Mouse (Mus musculus) hindbrain, postnatal 0 days (tissue): ENCODE data around the gene Traip. TPM values are rescaled to one million over a fixed set of nuclear protein-coding genes. Genes with fewer than 3 reads are reported as not detected.
"Not testable (repeated sequence)": the region's sequence is repeated elsewhere in the genome, so short reads cannot be mapped to it uniquely, and the experiment has no call there.

ENCODE experiments used
- ATAC-seq: fragments of 200-750 bp; cut with Nextera tagmentation; 2 replicates; pipeline ENCODE4 v1.8.0; 2017; ENCODE audit warnings: mild to moderate bottlenecking, moderate TSS enrichment, moderate library complexity
- DNase-seq: peaks from one replicate; pipeline ENCODE4 v3.0.0-alpha.2; 2015; ENCODE audit warnings: low spot score
- H3K27ac ChIP-seq: fragments of 300-500 bp; sonication (generic); 2 replicates; pipeline ENCODE4 v1.5.1; 2014; ENCODE audit warnings: mild to moderate bottlenecking
- H3K27me3 ChIP-seq: fragments of 300-500 bp; sonication (generic); 2 replicates; pipeline ENCODE4 v1.6.1; 2014; ENCODE audit warnings: low read length, mixed read lengths; ENCODE audit not compliant: insufficient read depth
- H3K36me3 ChIP-seq: fragments of 300-500 bp; sonication (generic); 2 replicates; pipeline ENCODE4 v1.6.1; 2014; ENCODE audit warnings: low read length, mixed read lengths; ENCODE audit not compliant: insufficient read depth
- H3K4me1 ChIP-seq: fragments of 300-500 bp; sonication (generic); 2 replicates; pipeline ENCODE4 v1.6.1; 2014; ENCODE audit warnings: antibody characterized with exemption, low read length, mixed read lengths; ENCODE audit not compliant: insufficient read depth
- H3K4me2 ChIP-seq: fragments of 300-500 bp; sonication (generic); 2 replicates; pipeline ENCODE4 v1.6.1; 2014; ENCODE audit warnings: low read depth, mild to moderate bottlenecking, low read length, moderate library complexity, mixed read lengths
- H3K4me3 ChIP-seq: fragments of 300-500 bp; sonication (generic); 2 replicates; pipeline ENCODE4 v1.5.1; 2014; ENCODE audit warnings: low read length
- H3K9ac ChIP-seq: fragments of 300-500 bp; sonication (generic); replicated peaks from 2 replicates; pipeline ENCODE4 v1.6.1; 2014; ENCODE audit warnings: mild to moderate bottlenecking, low read length, moderate library complexity, mixed read lengths
- H3K9me3 ChIP-seq: fragments of 300-500 bp; sonication (generic); 2 replicates; pipeline ENCODE4 v1.6.1; 2016; ENCODE audit warnings: low read length, mixed read lengths
- CTCF ChIP-seq: IDR thresholded peaks from 2 replicates; pipeline ENCODE4 v1.5.1; 2016; ENCODE audit warnings: antibody characterized with exemption, control low read depth, low read depth
- WGBS: fragments of 180-500 bp; shearing (Covaris S2); extraction: QIAGEN DNeasy Blood & Tissue Kit; methylation state at CpG from one replicate; pipeline ENCODE4 v1.1.7; 2014; 5-methylcytosine and 5-hydroxymethylcytosine counted together
- polyA plus RNA-seq: library from polyadenylated mRNA; unstranded; fragments of >200 nt; fragmentation: Nextera tagmentation; extraction: Ambion mirVana; gene quantifications from 2 replicates; pipeline ENCODE4 v1.2.1, GENCODE M21; 2015
- total RNA-seq: library from RNA; depleted of rRNA; stranded (reverse); fragments of >200 nt; gene quantifications from 2 replicates; pipeline ENCODE4 v1.2.3, GENCODE M21; 2014; rRNA removed

Traip gene
- total and polyA plus RNA-seq, 2 experiments from 2014 or later, result 8.4 to 9.2 TPM

DNA sequence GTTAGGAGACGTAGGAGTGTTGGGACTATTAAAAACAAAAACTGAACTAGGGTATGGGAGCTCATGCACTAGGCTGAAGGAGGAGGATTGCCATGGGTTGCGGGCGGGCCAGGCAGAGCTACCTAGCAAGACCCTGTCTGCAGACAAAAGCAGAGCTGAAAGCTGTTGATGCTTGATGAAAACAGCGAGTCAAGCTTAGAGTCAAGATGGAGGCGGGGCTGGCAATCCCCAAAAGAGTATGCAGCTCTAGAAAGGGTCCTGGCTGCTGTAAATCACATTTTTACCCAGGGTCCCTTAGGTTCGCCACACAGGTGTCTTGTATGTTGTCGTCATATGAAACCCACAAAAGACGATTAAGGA, 53.6 kb downstream of the Traip start:
- Histone ChIP-seq H3K36me3 (no peaks in the 10 kb centered on the region), H3K4me1 (peaks cover 21% of the 10 kb centered on the region), H3K9ac (peak overlapping the region; percentile 97), H3K27me3 (no peaks in the 10 kb centered on the region), H3K4me3 (peak overlapping the region; percentile 98), H3K9me3 (no peaks in the 10 kb centered on the region), H3K4me2 (peak overlapping the region; percentile 92), H3K27ac (peak overlapping the region; percentile 99)
- 7% methylated on average over 8 of the region's 8 CpGs for WGBS
- no peak for ATAC-seq
- TF ChIP-seq CTCF, result no peak
- peak; percentile 53 for DNase-seq

DNA sequence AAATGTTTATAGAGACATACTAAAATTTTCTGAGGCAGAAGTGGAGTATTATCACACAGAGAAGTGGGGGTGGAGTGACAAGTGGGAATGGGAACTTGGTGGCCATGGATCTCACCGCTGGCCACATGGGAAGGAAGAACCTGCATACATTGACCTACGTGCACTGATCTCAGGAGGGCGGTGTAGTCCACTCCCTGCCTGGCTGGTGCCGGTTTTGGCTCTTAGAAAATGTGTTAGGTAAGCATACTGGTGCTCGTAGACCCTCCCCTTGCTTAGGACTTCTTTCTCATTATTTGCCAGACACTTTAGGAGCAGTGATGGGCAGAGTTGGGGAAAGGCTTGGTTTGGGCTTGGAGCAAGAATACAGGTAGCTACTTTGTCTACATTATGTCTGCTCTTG, 58.1 kb downstream of the Traip start:
- no peak overlapping the region for H3K4me3 ChIP-seq
- DNase-seq, result no peak
- H3K27ac ChIP-seq, result no peak overlapping the region
- 86% methylated on average over 5 of the region's 5 CpGs for WGBS
- no peaks in the 10 kb centered on the region for H3K9me3 ChIP-seq
- peaks cover 21% of the 10 kb centered on the region for H3K4me1 ChIP-seq
- no peaks in the 10 kb centered on the region for H3K36me3 ChIP-seq
- H3K27me3 ChIP-seq, result no peaks in the 10 kb centered on the region
- TF ChIP-seq CTCF, result no peak
- H3K4me2 ChIP-seq, result no peak overlapping the region
- no peak for ATAC-seq
- no peak overlapping the region for H3K9ac ChIP-seq

DNA sequence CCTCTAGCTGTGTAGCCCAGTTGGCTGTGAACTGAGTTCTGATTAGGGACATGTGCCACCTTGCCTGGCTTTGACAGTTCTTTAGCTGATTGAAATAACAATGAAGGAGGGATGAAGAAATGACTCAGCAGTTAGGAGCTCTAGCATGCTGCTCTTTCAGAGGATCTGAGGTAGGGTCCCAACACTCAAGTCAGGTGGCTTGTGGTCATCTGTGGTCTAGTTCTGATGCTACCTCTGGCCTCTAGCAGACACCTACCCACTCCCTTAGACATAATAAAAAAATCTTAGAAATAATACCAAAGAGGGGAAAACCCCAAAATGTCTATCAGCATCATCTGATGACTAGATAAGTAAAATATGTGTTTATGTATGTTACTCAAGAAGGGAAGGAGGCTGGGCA, 60.4 kb downstream of the Traip start:
- H3K9ac ChIP-seq, result no peak overlapping the region
- no peak overlapping the region for H3K4me2 ChIP-seq
- no peak for ATAC-seq
- no peak overlapping the region for H3K27ac ChIP-seq
- no peak overlapping the region for H3K4me3 ChIP-seq
- no peaks in the 10 kb centered on the region for H3K27me3 ChIP-seq
- H3K9me3 ChIP-seq, result no peaks in the 10 kb centered on the region
- no peak for TF ChIP-seq CTCF
- peaks cover 3% of the 10 kb centered on the region; the same call in 1 of the 2 replicates for H3K4me1 ChIP-seq
- no peak for DNase-seq
- no peaks in the 10 kb centered on the region for H3K36me3 ChIP-seq

DNA sequence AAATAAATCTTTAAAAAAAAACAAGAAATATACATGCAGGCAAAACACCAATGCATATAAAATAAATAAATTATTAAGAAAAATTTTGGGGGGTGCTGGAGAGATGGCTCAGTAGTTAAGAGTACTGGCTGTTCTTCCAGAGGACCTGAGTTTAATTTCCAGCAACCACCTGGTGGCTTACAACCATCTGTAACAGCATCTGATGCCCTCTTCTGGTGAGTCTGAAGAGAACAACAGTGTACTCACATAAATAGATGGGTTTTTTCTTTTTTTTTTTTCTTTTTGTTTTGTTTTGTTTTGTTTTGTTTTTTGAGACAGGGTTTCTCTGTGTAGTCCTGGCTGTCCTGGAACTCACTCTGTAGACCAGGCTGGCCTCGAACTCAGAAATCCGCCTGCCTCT, 63.6 kb downstream of the Traip start:
- TF ChIP-seq CTCF, result peak; percentile 18
- H3K4me3 ChIP-seq, H3K27me3 ChIP-seq, H3K4me1 ChIP-seq, ATAC-seq, H3K9me3 ChIP-seq, DNase-seq, H3K9ac ChIP-seq, H3K27ac ChIP-seq, H3K36me3 ChIP-seq, H3K4me2 ChIP-seq: not testable (repeated sequence)
- 98% methylated on average over 2 of the region's 2 CpGs for WGBS

DNA sequence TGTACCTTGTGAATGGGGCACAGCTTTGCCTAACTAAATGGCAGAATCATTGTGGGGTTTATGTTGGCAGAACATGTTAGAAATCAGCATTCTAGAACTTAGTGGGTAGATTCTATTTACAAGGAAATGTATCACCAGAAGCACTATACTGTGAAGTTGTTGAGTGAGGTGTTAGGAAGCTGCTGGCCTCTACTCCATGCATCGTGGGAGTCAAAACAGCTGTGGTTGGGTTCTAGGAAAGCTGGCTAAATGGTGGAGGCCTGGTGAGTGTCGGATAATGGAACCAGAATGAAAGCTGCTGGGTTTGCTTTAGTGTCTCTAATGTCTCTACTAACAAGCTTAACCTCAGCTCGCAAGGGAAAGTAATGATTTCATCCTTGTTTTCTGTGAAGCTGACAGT, 67.2 kb downstream of the Traip start:
- no peaks in the 10 kb centered on the region for H3K9me3 ChIP-seq
- H3K4me1 ChIP-seq, result no peaks in the 10 kb centered on the region
- no peak overlapping the region for H3K9ac ChIP-seq
- no peaks in the 10 kb centered on the region for H3K36me3 ChIP-seq
- WGBS, result 78% methylated on average over 3 of the region's 3 CpGs
- no peak overlapping the region for H3K4me3 ChIP-seq
- no peak overlapping the region for H3K27ac ChIP-seq
- no peak overlapping the region for H3K4me2 ChIP-seq
- DNase-seq (no peak), ATAC-seq (no peak)
- no peaks in the 10 kb centered on the region for H3K27me3 ChIP-seq
- TF ChIP-seq CTCF, result no peak

DNA sequence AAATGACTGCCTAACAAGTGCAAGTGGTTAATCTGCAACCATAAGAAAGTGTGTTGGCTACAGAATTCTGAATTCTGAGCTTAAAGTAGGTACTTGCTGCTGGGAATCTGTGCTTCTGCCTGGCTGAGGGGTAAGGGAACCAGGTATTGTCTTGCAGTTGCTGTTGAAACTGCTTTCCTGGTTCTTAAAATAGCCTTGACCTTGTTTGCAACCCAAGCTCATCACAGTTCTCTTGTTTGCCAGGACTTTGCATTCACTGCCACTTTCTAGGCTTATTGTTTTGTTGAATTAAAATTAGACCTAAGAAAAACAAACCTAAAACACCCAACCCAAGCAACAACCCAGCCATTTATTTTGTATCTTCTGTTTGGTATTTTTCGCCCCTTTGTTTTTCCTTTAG, 70.8 kb downstream of the Traip start:
- no peak overlapping the region for H3K27ac ChIP-seq
- H3K9me3 ChIP-seq, result no peaks in the 10 kb centered on the region
- H3K4me2 ChIP-seq, result no peak overlapping the region
- no peak overlapping the region for H3K4me3 ChIP-seq
- no peak for TF ChIP-seq CTCF
- DNase-seq, result no peak
- no peaks in the 10 kb centered on the region for H3K27me3 ChIP-seq
- no peak for ATAC-seq
- no peaks in the 10 kb centered on the region for H3K4me1 ChIP-seq
- peaks cover 10% of the 10 kb centered on the region for H3K36me3 ChIP-seq
- 88% methylated on average over 1 of the region's 1 CpGs for WGBS
- no peak overlapping the region for H3K9ac ChIP-seq

Other genes starting within 250 kb of the Traip start
- gene Sema3f, start 239.7 kb upstream of the Traip start, total RNA-seq, result 65.4 and 81.3 TPM in 2 replicates
- gene Sema3f, start 239.7 kb upstream of the Traip start, polyA plus RNA-seq, result 7.5 and 8.7 TPM in 2 replicates
- 85.5 and 149 TPM in 2 replicates for gene Rbm5, start 179.1 kb upstream of the Traip start, total RNA-seq
- 142 and 148 TPM in 2 replicates for gene Rbm5, start 179.1 kb upstream of the Traip start, polyA plus RNA-seq
- 58.4 and 62.3 TPM in 2 replicates for gene Rbm6, start 76.9 kb upstream of the Traip start, total RNA-seq
- 55.0 and 57.2 TPM in 2 replicates for gene Rbm6, start 76.9 kb upstream of the Traip start, polyA plus RNA-seq
- gene Mon1a, start 62.0 kb upstream of the Traip start, total RNA-seq, result 21.9 and 28.2 TPM in 2 replicates
- gene Mon1a, start 62.0 kb upstream of the Traip start, polyA plus RNA-seq, result 13.2 and 13.8 TPM in 2 replicates
- gene Mst1r, start 43.3 kb upstream of the Traip start, total RNA-seq, result 0.61 and 2.7 TPM in 2 replicates
- gene Mst1r, start 43.3 kb upstream of the Traip start, polyA plus RNA-seq, result 0.68 and 0.69 TPM in 2 replicates
- gene Actl11, start 21.7 kb upstream of the Traip start, total RNA-seq, result not detected in 2 replicates
- not detected in 2 replicates for gene Actl11, start 21.7 kb upstream of the Traip start, polyA plus RNA-seq
- 80.1 and 87.4 TPM in 2 replicates for gene Camkv, start 14.5 kb upstream of the Traip start, total RNA-seq
- gene Camkv, start 14.5 kb upstream of the Traip start, polyA plus RNA-seq, result 59.1 and 61.5 TPM in 2 replicates
- gene Uba7, start 25.4 kb downstream of the Traip start, total RNA-seq, result 6.0 and 12.8 TPM in 2 replicates
- 6.2 and 7.4 TPM in 2 replicates for gene Uba7, start 25.4 kb downstream of the Traip start, polyA plus RNA-seq
- 0.18 and 0.78 TPM in 2 replicates for gene Gm20661, start 32.9 kb downstream of the Traip start, total RNA-seq
- gene Gm20661, start 32.9 kb downstream of the Traip start, polyA plus RNA-seq, result 0.54 TPM in 1 of 2 replicates, not detected in the other
- 5.5 and 7.3 TPM in 2 replicates for gene Inka1, start 35.7 kb downstream of the Traip start, total RNA-seq
- 16.6 and 18.0 TPM in 2 replicates for gene Inka1, start 35.7 kb downstream of the Traip start, polyA plus RNA-seq
- 1.2 and 1.5 TPM in 2 replicates for gene Cdhr4, start 42.4 kb downstream of the Traip start, total RNA-seq
- gene Cdhr4, start 42.4 kb downstream of the Traip start, polyA plus RNA-seq, result 0.45 and 0.91 TPM in 2 replicates
- 3.3 TPM in 1 of 2 replicates, not detected in the other for gene Gm20662, start 46.2 kb downstream of the Traip start, total RNA-seq
- gene Gm20662, start 46.2 kb downstream of the Traip start, polyA plus RNA-seq, result 0.81 TPM in 1 of 2 replicates, not detected in the other
- gene Ip6k1, start 52.4 kb downstream of the Traip start, total RNA-seq, result 257 and 258 TPM in 2 replicates
- gene Ip6k1, start 52.4 kb downstream of the Traip start, polyA plus RNA-seq, result 79.6 and 83.6 TPM in 2 replicates
- gene Gmppb, start 99.1 kb downstream of the Traip start, total RNA-seq, result 13.0 and 13.3 TPM in 2 replicates
- gene Gmppb, start 99.1 kb downstream of the Traip start, polyA plus RNA-seq, result 17.1 and 18.1 TPM in 2 replicates
- gene Amigo3, start 103.0 kb downstream of the Traip start, total RNA-seq, result 4.8 and 6.1 TPM in 2 replicates
- 1.8 and 2.1 TPM in 2 replicates for gene Amigo3, start 103.0 kb downstream of the Traip start, polyA plus RNA-seq
- gene Mst1, start 130.3 kb downstream of the Traip start, total RNA-seq, result 0.29 TPM in 1 of 2 replicates, not detected in the other
- gene Mst1, start 130.3 kb downstream of the Traip start, polyA plus RNA-seq, result not detected in 2 replicates
- 59.0 and 60.4 TPM in 2 replicates for gene Rnf123, start 133.2 kb downstream of the Traip start, total RNA-seq
- gene Rnf123, start 133.2 kb downstream of the Traip start, polyA plus RNA-seq, result 41.8 and 43.8 TPM in 2 replicates
- gene Apeh, start 144.5 kb downstream of the Traip start, total RNA-seq, result 47.8 and 53.3 TPM in 2 replicates
- gene Apeh, start 144.5 kb downstream of the Traip start, polyA plus RNA-seq, result 39.6 and 40.4 TPM in 2 replicates
- gene Bsn, start 240.2 kb downstream of the Traip start, total RNA-seq, result 53.9 and 60.7 TPM in 2 replicates
- 6.5 and 7.4 TPM in 2 replicates for gene Bsn, start 240.2 kb downstream of the Traip start, polyA plus RNA-seq